19 mouse cellular contexts compared by ENCODE assay signal in the genomic region with DNA sequence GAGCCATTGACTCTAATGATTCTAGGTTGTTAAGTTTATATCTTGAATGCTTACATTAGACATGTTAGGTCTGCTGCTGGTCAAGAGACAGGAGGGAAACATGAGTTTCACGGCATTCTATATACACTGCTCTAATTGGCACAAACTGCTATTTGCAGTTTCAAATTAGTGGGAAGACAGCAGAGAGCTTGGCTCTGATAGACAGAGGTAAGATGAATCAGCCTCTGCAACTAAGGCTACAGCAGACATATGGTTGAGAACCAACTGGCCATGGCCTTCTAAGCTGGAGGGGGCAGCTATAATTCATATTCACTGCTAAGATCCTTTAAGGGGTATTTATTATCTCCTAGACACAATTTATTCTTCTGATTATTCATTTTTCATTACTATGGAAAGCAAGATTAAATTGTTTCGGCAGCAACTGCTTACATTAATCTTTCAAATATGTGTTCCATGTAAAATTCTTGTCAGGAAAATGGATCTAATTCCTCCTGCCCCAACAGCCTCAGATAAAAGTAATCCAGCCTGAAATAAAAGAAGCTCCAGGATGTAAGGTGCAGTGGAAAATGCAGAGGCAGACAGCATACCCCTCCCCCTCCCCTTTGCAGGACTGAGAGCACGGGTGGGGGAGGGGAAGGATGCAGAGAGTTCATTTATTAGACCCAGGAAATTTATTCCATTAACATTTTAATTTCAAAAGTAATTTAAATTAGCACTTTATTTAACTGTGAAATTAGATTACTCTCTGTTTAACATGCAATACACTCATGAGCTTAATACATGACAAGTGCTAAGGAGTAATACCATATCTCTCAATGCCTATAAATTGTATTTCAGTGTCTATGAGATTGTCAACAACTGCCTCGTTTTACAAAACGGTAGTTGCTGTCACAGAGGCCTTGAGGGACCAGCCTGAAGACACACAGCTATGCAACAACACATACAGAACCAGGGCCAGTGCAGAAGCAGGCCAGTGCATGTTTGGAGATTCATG.
A peak's percentile ranks its signal among the peaks of the same experiment; 100 is the strongest.
DNase-seq lines count a peak whose midpoint lies in the region; ATAC-seq and TF ChIP-seq lines count a peak whose summit lies in the region.
"Had no signal": no experiment of that assay in that cellular context is flagged by ENCODE, and none has a peak within 500 bp of the region (broad histone marks: within the 10 kb centered on the region; RNA-seq: fewer than 3 reads in every experiment).

No protein-coding gene starts in this region.

- no peak overlapping the region for H3K27ac ChIP-seq in hindbrain, embryonic 11.5 days (ENCODE audit: low read depth, low read length)
- no peak overlapping the region for H3K27ac ChIP-seq in hindbrain, postnatal 0 days
- H3K27ac ChIP-seq in macrophage, result peak overlapping the region; percentile 100
- H3K27ac ChIP-seq in neural tube, embryonic 13.5 days (replicated peaks), result 0 out of 2 replicates have a peak overlapping the region, but pooled peaks have one; percentile 64
- H3K27ac ChIP-seq in heart, embryonic 10.5 days, result no peak overlapping the region
- H3K27ac ChIP-seq: liver, embryonic 15.5 days; stomach, embryonic 15.5 days had no signal

- TF ChIP-seq POLR2A in brain, embryonic 14.5 days (IDR thresholded peaks at IDR 0.05; ENCODE audit: borderline replicate concordance, extremely low read depth, insufficient read depth, insufficient read length, poor library complexity, severe bottlenecking), result no peak

- no peaks in the 10 kb centered on the region for H3K9me3 ChIP-seq in hindbrain, embryonic 11.5 days (ENCODE audit: control insufficient read depth, low read length)
- H3K9me3 ChIP-seq in hindbrain, postnatal 0 days (ENCODE audit: low read length), result no peaks in the 10 kb centered on the region
- no peaks in the 10 kb centered on the region for H3K9me3 ChIP-seq in neural tube, embryonic 13.5 days
- H3K9me3 ChIP-seq in heart, embryonic 10.5 days, result no peaks in the 10 kb centered on the region
- H3K9me3 ChIP-seq: liver, embryonic 15.5 days; stomach, embryonic 15.5 days had no signal

- peak; percentile 74; the same call in 1 of the 2 replicates for ATAC-seq in hindbrain, embryonic 11.5 days (ENCODE audit: low FRiP score)
- ATAC-seq in hindbrain, postnatal 0 days, result no peak
- ATAC-seq in neural tube, embryonic 13.5 days (ENCODE audit: low read depth), result peak; percentile 62
- ATAC-seq: Patski had no signal

- no peak overlapping the region for H3K9ac ChIP-seq in hindbrain, embryonic 11.5 days (ENCODE audit: low read depth, low read length)
- H3K9ac ChIP-seq in hindbrain, postnatal 0 days (replicated peaks; ENCODE audit: low read length), result no peak overlapping the region
- H3K9ac ChIP-seq in neural tube, embryonic 13.5 days, result no peak overlapping the region
- H3K9ac ChIP-seq: liver, embryonic 15.5 days; stomach, embryonic 15.5 days had no signal

- DNase-seq in hindbrain, embryonic 11.5 days (ENCODE audit: low spot score), result peak; percentile 31
- DNase-seq in hindbrain, postnatal 0 days (ENCODE audit: low spot score), result no peak
- DNase-seq in brain, embryonic 14.5 days (ENCODE audit: low read depth), result peak; percentile 69
- DNase-seq in yolk sac, embryonic 10.5 days (ENCODE audit: low spot score), result no peak
- no peak for DNase-seq in heart, embryonic 10.5 days (ENCODE audit: low spot score)
- DNase-seq: adrenal gland, postnatal 25 days; cerebellum, postnatal 10 days; gastrocnemius, postnatal 36 days; heart, postnatal 14 days; kidney, adult 9 months; kidney, postnatal 4 days; lung, postnatal 14 days; right cerebral cortex, adult 18-20 months; thymus, adult 2 months had no signal

- H3K4me3 ChIP-seq in hindbrain, embryonic 11.5 days (ENCODE audit: low read depth, low read length), result no peak overlapping the region
- no peak overlapping the region for H3K4me3 ChIP-seq in hindbrain, postnatal 0 days (ENCODE audit: low read length)
- no peak overlapping the region for H3K4me3 ChIP-seq in macrophage (ENCODE audit: inconsistent target)
- H3K4me3 ChIP-seq in neural tube, embryonic 13.5 days, result no peak overlapping the region
- no peak overlapping the region for H3K4me3 ChIP-seq in heart, embryonic 10.5 days
- H3K4me3 ChIP-seq: liver, embryonic 15.5 days; stomach, embryonic 15.5 days had no signal

- H3K4me2 ChIP-seq in hindbrain, embryonic 11.5 days (replicated peaks; ENCODE audit: low read depth, low read length), result no peak overlapping the region
- H3K4me2 ChIP-seq in hindbrain, postnatal 0 days (ENCODE audit: low read depth, low read length), result no peak overlapping the region
- H3K4me2 ChIP-seq in neural tube, embryonic 13.5 days, result no peak overlapping the region
- H3K4me2 ChIP-seq: liver, embryonic 15.5 days; stomach, embryonic 15.5 days had no signal

- no peaks in the 10 kb centered on the region; the same call in 1 of the 2 replicates for H3K4me1 ChIP-seq in hindbrain, embryonic 11.5 days (replicated peaks; ENCODE audit: control insufficient read depth, insufficient read depth, low read length)
- H3K4me1 ChIP-seq in hindbrain, postnatal 0 days (ENCODE audit: insufficient read depth, low read length), result peaks cover 4% of the 10 kb centered on the region; the same call in 1 of the 2 replicates
- H3K4me1 ChIP-seq in neural tube, embryonic 13.5 days (replicated peaks), result peaks cover 37% of the 10 kb centered on the region
- H3K4me1 ChIP-seq in heart, embryonic 10.5 days, result peaks cover 14% of the 10 kb centered on the region; the same call in 1 of the 2 replicates
- H3K4me1 ChIP-seq: liver, embryonic 15.5 days; stomach, embryonic 15.5 days had no signal

- no peaks in the 10 kb centered on the region for H3K36me3 ChIP-seq in hindbrain, embryonic 11.5 days (ENCODE audit: control insufficient read depth, insufficient read depth, low read length)
- H3K36me3 ChIP-seq in hindbrain, postnatal 0 days (ENCODE audit: insufficient read depth, low read length), result no peaks in the 10 kb centered on the region
- no peaks in the 10 kb centered on the region for H3K36me3 ChIP-seq in macrophage (ENCODE audit: inconsistent target)
- no peaks in the 10 kb centered on the region for H3K36me3 ChIP-seq in neural tube, embryonic 13.5 days
- H3K36me3 ChIP-seq in heart, embryonic 10.5 days, result no peaks in the 10 kb centered on the region
- H3K36me3 ChIP-seq: liver, embryonic 15.5 days; stomach, embryonic 15.5 days had no signal

- WGBS in hindbrain, embryonic 11.5 days, result 61% methylated on average over 5 of the region's 5 CpGs
- WGBS in hindbrain, postnatal 0 days, result 45% methylated on average over 5 of the region's 5 CpGs
- WGBS in macrophage (ENCODE audit: missing documents), result 78% methylated on average over 5 of the region's 5 CpGs
- 38% methylated on average over 5 of the region's 5 CpGs for WGBS in neural tube, embryonic 13.5 days
- WGBS in heart, embryonic 10.5 days, result 70% methylated on average over 5 of the region's 5 CpGs

- H3K27me3 ChIP-seq in hindbrain, embryonic 11.5 days (ENCODE audit: control insufficient read depth, insufficient read depth, low read length), result no peaks in the 10 kb centered on the region
- H3K27me3 ChIP-seq in hindbrain, postnatal 0 days (ENCODE audit: insufficient read depth, low read length), result no peaks in the 10 kb centered on the region
- H3K27me3 ChIP-seq in neural tube, embryonic 13.5 days, result no peaks in the 10 kb centered on the region
- H3K27me3 ChIP-seq in heart, embryonic 10.5 days (ENCODE audit: insufficient read depth, poor library complexity, severe bottlenecking), result no peaks in the 10 kb centered on the region
- H3K27me3 ChIP-seq: liver, embryonic 15.5 days; Patski; stomach, embryonic 15.5 days had no signal

- H3K79me2 ChIP-seq in macrophage (ENCODE audit: inconsistent target), result no peaks in the 10 kb centered on the region

- TF ChIP-seq CTCF in hindbrain, postnatal 0 days (IDR thresholded peaks at IDR 0.05; ENCODE audit: low read depth), result no peak
- no peak for TF ChIP-seq CTCF in brain, embryonic 14.5 days (IDR thresholded peaks at IDR 0.05; ENCODE audit: borderline replicate concordance, extremely low read depth, insufficient read depth, insufficient read length)

Comparison
In these comparisons a context has a peak if more than half of its experiments do, and no peak if none do; other contexts are left out.
1. DNase-seq: peak in hindbrain, embryonic 11.5 days (single experiment) and brain, embryonic 14.5 days (single experiment); none in hindbrain, postnatal 0 days (single experiment), yolk sac, embryonic 10.5 days (single experiment) and heart, embryonic 10.5 days (single experiment).
2. H3K27ac ChIP-seq: peak in macrophage (single experiment) and neural tube, embryonic 13.5 days (single experiment); none in hindbrain, embryonic 11.5 days (single experiment), hindbrain, postnatal 0 days (single experiment) and heart, embryonic 10.5 days (single experiment).